Mouse (Mus musculus) gastrocnemius, postnatal 25 days (tissue): Measurements from ENCODE around the gene Pabpc4. TPM values are rescaled to one million over a fixed set of nuclear protein-coding genes. Genes with fewer than 3 reads are reported as not detected.
"Not testable (repeated sequence)": the region's sequence is repeated elsewhere in the genome, so short reads cannot be mapped to it uniquely, and the experiment has no call there.

Source experiments
- DNase-seq: peaks from one replicate; pipeline ENCODE4 v3.0.0; 2022
- total RNA-seq, 2 experiments: library from RNA; stranded (reverse); gene quantifications; 1 replicate in 1 of 2; 2 replicates in 1 of 2; pipeline ENCODE4 v1.2.3; 2021

Pabpc4 gene
- total RNA-seq, 2 experiments from 2014 or later = 278 to 325 TPM

DNA sequence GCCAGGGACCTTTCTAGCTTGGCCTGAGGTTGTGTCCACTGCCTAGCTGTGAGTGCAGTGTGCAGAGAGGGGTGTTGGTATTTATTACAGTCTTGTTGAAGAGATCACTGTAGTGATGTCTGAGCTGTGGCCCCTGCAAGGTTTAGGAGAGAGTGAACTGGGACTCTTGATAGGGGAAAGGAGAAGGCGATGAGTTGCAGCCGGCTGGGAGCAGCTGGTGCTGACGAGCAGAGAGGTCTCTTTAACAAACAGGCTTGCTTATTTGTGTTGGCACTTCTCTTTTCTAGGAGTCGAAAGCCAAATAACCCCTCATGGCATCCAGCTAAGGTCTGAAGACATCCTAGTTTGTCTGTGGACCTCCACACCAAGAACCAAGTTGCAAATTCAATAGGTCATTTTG lies 36.1 kb downstream of the Pabpc4 start:
- DNase-seq = no peak

DNA sequence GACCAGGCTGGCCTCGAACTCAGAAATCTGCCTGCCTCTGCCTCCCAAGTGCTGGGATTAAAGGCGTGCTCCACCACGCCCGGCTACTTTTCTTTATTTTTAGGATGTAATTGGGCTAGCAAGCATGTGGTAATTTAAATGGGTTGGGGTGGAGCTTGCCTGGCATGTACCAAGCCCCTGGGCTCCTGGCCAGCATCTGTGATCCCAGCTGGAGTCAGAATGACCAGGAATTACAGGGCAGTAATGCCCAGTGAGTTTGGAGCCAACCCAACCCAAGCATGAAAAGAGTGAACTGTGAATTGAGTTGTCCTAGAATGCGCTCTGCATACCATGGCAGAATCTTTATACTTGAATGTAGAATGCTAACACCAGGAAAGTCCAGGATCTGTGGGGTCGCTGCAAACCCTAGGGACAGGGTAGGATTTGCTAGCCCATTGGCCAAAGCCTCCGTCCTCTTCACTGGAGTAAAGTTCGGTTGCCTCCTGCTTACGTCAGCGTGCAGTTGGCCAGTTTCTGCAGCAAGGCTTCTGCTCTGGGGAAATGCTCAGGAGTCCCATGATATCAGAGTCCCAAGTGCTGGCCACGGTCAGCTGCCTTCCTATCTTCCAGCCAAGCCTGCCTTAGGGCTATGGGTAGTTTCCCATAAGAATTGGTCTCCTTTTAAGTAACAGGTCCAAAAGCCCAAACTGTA lies 37.0 kb downstream of the Pabpc4 start:
- peak; percentile 26 for DNase-seq

DNA sequence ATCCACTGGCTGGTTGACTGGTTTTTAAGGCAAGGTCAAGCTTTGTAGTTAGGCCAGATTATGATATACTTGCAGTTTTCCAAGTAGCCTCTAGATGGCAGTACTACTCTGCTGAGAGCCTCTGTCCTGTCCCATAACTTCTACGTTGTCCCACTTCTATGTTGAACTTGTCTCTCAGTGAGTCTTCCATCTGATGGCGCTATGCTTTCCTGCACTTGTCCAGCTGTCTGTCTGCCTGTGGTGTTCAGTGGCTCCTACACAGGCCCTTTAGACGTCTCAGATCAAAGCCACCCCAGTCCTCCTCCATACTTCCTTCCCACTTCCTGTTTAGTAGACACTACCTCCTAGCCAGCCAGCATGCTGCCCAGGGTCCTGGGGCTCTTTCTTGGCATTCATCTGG lies 43.6 kb downstream of the Pabpc4 start:
- DNase-seq = no peak

DNA sequence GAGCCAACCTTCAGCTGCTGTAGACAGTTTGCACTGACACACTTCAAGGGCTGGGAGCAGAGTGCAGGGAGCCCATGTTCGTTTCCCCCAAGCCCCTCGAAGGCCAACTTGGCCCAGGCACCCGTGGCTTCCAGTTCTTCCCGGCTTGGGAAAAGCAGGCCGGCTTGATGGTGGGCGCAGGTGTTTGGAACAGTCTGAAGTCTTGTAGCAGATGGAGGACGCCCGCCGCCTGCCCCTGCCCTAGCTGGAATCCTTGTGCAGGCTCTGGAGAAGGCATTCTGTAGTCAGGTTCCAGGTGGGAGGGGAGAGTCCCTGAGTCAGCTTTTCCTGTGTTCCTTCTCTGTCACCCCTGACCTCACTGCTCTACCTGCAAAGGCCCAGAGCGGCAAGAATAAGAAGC lies 44.8 kb downstream of the Pabpc4 start:
- no peak for DNase-seq

DNA sequence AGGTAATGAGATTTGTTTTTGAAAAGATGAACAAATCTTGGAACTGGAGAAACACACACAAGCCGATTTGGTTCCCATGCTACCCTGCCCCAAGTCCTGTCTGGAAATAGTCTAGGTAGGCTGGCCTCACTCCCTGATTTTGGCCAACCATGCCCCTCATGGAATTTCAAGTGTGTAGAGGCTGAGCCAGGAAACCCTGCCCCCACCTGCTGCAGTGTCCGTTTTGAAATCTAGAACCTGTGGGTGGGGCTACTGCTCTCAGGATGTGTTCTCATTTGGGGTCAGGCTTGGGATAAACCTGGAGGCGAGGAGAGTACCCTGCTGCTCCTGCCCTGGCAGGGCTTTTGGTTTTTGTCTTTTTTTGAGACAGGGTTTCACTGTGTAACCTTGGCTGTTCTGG lies 46.1 kb downstream of the Pabpc4 start:
- peak; percentile 49 for DNase-seq

DNA sequence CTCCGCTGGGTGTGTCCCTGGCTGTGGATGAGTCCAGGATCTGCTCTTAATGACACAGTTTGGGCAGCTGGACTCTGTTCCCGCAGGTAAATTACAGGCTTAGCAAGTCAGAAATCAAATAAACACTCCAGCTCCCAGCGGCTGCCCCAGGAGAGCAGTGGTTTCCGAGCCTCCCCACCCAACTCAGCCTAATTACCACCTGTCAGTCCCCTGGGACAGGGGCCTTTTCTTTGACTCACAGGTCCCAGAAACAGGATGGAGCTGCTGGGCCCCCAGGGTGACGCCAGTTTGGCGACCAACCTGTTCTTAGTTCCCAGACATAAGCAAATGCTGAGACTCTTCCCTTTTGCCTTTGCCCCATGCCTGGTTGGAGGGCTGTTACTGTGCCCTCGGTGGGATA lies 49.7 kb downstream of the Pabpc4 start:
- DNase-seq = no peak

DNA sequence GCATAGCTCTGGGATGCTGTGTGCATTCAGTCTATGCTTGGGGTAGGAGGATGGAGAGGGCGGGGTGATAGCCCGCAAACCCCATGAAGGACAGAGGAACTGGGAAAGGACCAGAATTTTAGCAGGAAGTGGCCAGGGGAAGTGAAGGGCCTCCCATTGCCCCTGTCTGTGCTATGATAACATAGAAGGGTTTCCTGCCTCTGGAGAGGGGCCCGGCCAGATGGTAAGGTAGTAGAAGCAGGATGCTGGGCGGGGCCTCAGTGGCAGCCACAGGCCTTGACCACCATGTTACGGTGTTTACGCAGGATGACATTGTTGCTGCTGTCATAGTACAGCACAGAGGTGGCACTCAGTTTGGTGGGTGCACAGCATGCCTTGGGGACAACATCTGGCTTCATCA lies 50.9 kb downstream of the Pabpc4 start:
- no peak for DNase-seq

DNA sequence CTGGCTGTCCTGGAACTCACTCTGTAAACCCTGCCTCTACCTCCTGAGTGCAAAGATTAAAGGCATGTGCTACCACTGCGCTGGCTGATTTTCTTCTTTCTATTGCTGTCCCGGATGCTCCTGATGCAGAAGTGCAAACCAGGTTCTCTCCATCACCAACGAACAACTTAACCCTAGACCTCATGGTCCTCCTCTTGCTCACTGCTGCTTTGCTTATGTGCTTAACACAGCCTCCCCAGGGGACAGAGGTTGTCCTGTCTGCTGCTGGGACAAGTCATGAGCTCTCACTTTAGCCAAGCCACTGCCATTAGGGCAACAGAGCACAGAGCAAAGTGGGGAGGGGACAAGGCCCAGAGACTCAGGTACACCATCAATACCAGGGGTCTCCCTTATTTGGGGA lies 52.3 kb downstream of the Pabpc4 start:
- DNase-seq = no peak

DNA sequence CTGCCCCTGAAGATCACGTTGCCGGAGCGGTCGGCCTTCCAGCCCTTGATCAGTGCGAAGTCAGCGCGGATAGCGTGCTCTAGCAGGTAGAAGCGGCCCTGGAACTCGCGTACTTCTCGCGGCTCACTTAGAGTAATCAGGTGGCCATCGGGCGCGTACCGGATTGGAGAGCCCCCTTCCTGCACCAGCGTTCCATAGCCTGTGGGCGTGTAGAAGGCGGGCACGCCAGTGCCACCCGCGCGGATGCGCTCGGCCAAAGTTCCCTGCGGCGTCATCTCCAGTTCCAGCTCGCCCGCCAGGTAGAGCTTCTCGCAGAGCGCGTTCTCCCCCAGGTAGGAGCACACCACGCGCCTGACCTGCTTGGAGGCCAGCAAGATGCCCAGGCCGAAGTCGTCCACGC lies 60.8 kb downstream of the Pabpc4 start:
- DNase-seq = not testable (repeated sequence)

DNA sequence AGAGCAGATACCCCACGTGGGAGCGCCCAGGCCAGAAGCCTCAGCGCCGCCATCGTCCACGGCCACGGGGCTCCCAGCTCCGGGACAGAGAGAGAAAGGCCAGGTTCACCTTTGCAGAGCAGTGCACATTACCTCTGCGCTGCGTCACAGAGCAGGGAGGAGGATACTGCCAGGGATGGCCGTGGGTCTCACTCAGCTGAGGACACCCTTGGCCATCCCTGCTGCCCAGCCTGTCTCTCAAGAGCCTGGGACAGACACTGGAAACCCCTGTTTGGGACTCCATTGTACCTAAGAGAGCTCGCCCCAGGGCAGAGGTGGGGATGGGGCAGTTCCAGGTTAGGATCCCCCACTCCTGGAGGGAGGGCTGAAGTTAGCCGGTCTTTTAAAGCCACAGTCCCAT lies 61.4 kb downstream of the Pabpc4 start, which contains the start of gene Oxct2a:
Oxct2a (minus strand) TSS at position 101 of the 400 bp plus-strand sequence.
- no peak for DNase-seq

DNA sequence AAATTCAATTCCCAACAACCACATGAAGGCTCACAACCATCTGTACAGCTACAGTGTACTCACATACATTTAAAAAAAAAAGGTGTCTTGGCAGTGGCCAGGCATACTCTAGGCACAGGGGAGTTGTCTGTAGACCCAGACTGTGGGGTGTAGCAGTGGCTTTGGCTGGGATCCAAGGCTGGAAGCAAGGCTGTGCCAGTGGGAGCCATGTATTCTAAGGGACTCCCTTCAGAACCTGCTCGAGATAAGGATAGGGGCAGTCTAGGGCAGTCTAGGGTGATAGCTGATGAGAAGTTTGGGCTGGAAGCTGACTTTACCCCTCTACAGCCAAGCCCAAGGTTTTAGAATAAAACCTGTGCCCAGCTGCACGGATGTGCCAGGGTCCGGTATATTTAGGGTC lies 63.9 kb downstream of the Pabpc4 start:
- DNase-seq = no peak

DNA sequence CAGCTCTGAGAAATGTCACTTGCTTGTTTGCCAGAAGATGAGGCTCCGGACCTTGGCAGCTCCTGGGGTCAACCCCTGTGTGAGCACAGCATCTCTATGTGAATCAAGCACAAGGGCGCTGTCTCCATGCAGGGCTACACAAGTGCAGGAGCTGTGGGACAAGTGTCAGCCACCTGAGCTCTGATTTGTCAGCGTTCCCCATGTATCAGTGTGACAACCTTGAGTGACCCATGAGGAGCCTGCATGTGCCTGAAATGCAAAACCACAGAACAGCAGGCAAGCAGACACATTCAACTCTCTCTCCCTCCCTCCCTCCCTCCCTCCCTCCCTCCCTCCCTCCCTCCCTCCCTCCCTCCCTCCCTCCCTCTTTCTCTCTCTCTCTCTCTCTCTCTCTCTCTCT lies 65.5 kb downstream of the Pabpc4 start:
- DNase-seq = no peak

DNA sequence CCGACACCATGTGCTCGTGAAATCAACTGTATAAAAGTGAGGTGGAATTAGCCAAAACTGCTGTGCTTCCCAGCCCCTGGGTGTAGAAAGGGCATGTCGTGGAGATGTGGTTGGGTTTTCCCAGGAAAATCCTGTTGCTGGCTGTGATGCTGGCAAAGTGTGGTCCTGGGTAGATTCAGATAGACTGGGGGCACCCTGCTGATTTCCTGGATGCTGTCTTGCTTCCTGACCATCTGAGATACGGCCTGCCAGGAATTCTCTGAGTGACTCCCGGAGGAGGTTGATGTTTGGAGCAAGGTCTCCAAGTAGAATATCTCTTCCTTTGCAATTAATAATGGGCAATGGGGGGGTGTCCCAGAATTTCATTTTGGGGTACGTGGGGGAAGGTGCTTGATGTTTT lies 66.8 kb downstream of the Pabpc4 start:
- no peak for DNase-seq

DNA sequence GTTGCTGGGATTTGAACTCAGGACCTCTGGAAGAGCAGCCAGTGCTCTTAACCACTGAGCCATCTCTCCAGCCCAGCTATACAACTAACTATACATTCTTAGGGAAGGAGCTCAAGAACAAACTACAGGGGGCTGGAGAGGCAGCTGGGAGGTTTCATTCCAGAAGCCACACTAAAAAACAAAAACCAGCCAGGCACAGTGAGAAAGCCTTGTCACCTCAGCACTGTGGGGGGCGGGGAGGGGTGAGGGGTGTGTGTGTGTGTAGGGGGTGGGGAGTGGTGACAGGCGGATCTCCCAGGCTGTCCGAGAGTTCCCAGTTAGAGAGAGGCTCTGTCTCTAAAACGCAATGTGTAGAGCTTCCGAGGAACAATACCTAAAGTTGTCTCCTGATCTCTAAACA lies 69.2 kb downstream of the Pabpc4 start:
- DNase-seq = no peak

DNA sequence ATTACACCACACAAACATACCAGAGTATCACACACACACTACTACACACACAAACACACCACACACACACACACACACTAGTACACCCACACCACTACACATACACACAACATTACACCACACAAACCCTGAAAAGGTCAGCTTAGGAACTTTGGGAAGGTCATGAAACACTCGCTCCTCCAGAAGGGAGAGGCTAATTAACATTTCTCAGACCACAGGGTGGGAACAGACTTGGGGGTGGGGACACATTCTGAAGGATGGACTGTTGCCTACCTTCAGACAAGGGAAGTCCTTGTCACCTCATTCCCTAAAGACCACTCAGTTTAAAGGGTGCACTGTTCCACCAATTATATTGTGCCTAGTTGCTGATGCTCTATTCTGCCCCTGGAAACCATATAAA lies 69.8 kb downstream of the Pabpc4 start:
- not testable (repeated sequence) for DNase-seq

DNA sequence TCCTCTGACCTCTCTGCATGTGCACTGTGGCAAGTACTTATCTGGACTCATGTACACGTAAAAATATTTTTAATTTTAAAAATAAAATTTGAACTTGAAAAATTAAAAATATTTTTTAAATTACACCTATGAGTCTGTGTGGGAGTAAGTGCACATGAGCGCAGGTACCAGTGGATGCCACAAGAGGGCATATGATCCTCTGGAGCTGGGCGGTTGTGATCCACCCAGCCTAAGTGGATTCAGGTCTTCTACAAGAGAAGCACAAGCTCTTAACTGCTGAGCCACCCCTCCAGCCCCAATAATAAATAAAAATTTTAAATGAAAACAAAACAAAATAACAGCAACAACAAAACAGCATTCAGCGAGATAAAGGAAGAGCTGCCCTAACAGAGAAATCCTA lies 71.0 kb downstream of the Pabpc4 start:
- DNase-seq = no peak

DNA sequence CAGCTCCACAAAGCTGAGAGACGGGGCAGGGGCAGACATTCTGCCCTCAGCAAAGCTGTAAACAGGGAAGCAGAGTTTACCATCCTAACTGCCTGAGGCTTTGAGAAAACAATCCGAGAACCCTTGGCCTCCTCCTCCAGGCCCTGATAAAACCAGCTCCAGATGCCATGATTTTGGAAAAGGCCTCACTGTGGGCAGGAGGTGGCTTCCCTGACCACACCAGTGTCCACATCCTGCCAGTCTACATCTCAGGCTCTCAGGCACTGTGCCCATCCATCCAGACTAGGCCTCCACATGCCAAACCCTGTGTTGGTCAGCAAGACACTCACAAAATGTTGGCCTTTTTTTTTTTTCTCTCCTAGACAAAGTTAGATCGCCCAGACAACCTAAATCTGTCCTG lies 72.0 kb downstream of the Pabpc4 start:
- DNase-seq = no peak

DNA sequence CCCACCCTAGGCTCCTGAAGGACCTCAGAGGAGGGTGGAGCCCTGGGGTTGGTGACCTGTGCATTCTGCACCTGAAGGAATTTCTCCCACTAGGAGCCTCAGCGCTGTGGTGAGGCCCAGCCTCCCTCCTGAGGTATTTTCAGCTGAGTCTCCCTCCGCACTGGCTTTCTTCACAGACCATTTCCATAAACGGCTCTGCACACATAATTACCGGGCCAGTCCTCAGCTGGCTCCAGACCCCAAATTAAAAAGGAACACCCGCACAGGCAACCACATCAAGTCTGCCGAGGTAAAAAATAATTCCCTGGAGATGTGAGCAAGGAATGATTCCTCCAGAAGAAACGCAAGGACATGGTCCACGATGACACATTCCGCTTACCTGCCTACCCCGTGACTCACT lies 73.1 kb downstream of the Pabpc4 start:
- DNase-seq = not testable (repeated sequence)

DNA sequence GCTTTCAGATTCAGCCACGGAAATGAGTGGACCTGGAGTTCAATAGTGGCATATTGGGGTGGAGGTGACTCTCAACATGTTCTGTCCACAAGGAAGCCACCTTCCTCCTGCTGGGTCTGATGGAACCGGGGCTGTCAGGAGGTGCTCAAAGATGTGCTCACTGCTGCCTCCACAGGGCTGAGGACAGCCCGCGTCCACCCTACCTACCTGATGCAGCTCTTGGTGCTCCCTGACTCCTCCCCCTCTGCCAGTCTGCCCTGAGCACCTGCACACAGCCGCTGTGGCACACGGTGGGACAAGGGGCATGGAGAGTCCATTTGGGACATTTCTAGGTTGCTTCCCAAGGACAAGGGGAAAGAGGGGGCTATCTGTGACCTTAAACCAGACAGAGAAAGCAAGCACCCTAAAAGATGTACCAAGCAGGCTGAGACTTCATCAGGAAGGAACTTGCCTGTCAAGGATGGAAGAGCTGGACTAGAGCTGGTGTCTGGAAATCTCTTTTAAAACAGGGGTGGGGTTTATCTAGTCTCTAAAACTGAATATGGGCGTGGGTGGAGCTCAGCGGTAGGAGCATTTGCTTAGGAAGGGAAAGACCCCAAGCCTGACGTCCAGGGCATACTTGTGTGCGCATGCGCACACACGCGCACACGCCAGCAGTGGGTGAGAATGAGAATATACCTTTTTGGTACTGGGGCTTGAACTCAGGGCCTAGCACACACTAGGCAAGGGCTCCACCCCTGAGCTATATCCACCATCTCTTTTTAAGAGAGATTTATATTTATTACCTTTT lies 73.8 kb downstream of the Pabpc4 start:
- no peak for DNase-seq

DNA sequence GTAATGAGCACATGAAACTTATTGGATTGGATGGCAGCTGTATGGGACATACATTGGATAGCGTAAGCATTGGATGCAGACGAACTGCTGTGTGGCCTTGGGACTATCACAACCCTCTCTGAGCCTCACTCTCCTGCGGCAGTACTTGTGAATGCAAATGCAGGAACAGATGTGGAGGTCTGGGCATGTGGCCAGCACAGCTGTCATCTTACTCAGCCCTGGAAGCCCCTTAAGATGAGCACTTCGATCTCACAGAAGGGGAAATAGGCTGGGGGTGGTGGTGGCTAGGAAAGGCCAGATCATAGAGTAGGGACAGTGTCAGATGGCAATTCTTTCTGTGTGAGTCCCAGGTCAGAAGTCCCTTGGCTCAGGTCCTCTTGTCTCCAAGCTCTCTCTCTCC lies 75.5 kb downstream of the Pabpc4 start:
- DNase-seq = no peak

DNA sequence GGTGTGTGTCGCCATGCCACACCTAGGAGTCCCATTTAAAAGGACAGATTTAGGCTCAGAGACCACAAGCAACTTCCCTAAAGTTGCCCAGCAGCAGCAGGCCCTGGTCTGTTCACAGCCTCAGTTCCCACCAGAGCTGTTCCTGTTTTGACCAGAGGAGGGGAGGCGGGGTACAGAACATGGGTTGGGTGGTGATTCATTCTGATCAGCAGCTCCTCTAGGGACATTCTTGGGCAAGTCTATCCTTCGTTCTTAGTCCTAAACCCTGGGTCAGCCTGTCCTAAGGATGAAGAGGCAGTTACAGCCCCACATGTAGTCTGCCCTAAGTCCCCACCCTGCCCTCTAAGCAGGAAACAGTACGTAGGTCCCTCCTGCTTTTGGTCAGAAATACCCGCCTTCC lies 78.1 kb downstream of the Pabpc4 start:
- no peak for DNase-seq

DNA sequence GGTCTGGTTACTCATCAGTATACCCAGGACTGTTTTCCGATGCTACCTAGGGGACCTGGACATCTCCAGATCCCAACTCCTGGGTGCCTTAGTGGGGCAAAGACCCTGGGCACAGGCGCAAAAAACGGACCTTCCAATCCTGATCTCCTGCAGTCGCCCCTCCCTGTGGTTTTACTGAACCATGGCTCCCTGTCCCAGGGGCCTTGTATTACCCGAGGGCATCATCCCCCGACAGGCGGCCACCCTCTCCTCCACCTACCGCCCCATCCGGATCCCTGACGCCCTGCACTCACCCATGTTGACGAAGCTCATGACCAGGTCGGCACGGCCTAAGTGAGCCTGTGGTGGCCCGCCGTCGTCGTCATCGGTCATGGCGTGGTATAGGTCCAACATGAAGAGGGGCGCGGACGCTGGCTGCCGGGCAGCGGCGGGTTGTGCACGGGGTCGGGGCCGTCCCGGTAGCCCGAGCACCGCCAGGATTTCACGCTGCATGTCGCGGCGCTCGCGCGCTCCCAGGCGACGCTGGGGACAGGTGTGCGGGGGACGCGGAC lies 80.0 kb downstream of the Pabpc4 start:
- no peak for DNase-seq

DNA sequence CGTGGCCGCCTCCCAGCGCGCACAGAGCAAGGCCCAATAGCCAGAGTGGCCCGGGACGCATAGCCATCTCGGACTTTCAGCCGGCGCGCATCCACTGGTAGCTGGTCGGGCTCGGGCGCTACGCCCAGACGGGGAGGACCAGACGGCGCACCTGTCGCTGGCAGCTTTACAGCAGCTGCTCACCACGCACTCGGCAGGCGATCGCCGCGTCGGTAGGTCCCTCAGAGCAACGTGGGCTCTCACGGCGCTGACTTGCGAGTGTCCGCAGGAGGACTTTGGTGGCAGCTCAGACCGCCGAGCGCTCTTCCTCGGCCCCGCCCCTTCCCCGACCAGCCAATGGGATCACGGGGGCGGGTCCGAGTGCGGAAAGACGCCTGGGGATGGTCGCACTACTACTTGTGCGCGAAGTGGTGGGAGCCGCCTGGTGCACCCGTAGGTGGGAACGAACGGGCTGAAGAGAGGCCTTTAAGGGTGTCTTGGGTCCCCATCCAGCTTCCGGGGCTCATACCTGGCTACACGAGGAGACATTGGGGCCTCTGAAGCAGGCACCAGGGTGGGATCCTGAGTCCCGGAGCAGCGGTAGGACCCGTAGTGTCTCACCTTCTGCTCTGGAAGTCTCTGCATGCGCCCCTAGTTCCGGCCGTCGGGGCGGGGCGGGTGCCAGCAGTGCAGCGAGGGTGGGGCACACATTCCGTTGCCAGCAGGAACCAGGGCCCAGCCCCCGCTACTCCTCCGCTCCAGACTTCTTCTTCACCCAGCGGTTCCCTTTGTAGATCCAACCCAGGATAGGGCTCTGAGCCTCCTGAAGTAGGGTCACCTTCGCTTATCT lies 80.7 kb downstream of the Pabpc4 start, which contains the start of gene Bmp8a:
Bmp8a (minus strand) TSS at position 611 of the 829 bp plus-strand sequence.
- DNase-seq = peak; percentile 43
